Mouse (Mus musculus) lung, embryonic 15.5 days (tissue): ENCODE data around the gene Vmn1r235. TPM values are rescaled to one million over a fixed set of nuclear protein-coding genes. Genes with fewer than 3 reads are reported as not detected.
"Not testable (repeated sequence)": the region's sequence is repeated elsewhere in the genome, so short reads cannot be mapped to it uniquely, and the experiment has no call there.

Experiments used
- ATAC-seq: fragments of 200-750 bp; cut with Nextera tagmentation; 2 replicates; pipeline ENCODE4 v1.8.0; 2017; ENCODE audit warnings: moderate number of reproducible peaks, borderline replicate concordance; ENCODE audit not compliant: low FRiP score, low TSS enrichment; ENCODE audit errors: extremely low read depth
- H3K27ac ChIP-seq: fragments of 300-500 bp; sonication (generic); 2 replicates; pipeline ENCODE4 v1.5.1; 2015; ENCODE audit warnings: moderate library complexity, mild to moderate bottlenecking, inconsistent platforms
- H3K27me3 ChIP-seq: fragments of 300-500 bp; sonication (generic); 2 replicates; pipeline ENCODE4 v1.6.1; 2015; ENCODE audit warnings: inconsistent platforms
- H3K36me3 ChIP-seq: fragments of 300-500 bp; sonication (generic); 2 replicates; pipeline ENCODE4 v1.6.1; 2015; ENCODE audit warnings: inconsistent platforms
- H3K4me1 ChIP-seq: fragments of 300-500 bp; sonication (generic); 2 replicates; pipeline ENCODE4 v1.6.1; 2015; ENCODE audit warnings: inconsistent platforms
- H3K4me2 ChIP-seq: fragments of 300-500 bp; sonication (generic); 2 replicates; pipeline ENCODE4 v1.6.1; 2015; ENCODE audit warnings: inconsistent platforms, mild to moderate bottlenecking, moderate library complexity
- H3K4me3 ChIP-seq: fragments of 300-500 bp; sonication (generic); 2 replicates; pipeline ENCODE4 v1.5.1; 2015; ENCODE audit warnings: mild to moderate bottlenecking, inconsistent platforms
- H3K9ac ChIP-seq: fragments of 300-500 bp; sonication (generic); 2 replicates; pipeline ENCODE4 v1.6.1; 2015; ENCODE audit warnings: inconsistent platforms
- H3K9me3 ChIP-seq: fragments of 300-500 bp; sonication (generic); 2 replicates; pipeline ENCODE4 v1.6.1; 2016; ENCODE audit warnings: inconsistent platforms
- WGBS: fragments of 180-500 bp; shearing (Covaris S2); methylation state at CpG from one replicate; pipeline ENCODE4 v1.1.7; 2015; 5-methylcytosine and 5-hydroxymethylcytosine counted together
- microRNA-seq: library from miRNA; unstranded; fragments of <30 nt; microRNA quantifications from one replicate; pipeline ENCODE4, GENCODE M21; 2016
- polyA plus RNA-seq: library from polyadenylated mRNA; unstranded; fragments of >200 nt; fragmentation: Nextera tagmentation; extraction: Ambion mirVana; gene quantifications from 2 replicates; pipeline ENCODE4 v1.2.1, GENCODE M21; 2015

The Vmn1r235 gene
- not detected in 2 replicates for polyA plus RNA-seq

DNA sequence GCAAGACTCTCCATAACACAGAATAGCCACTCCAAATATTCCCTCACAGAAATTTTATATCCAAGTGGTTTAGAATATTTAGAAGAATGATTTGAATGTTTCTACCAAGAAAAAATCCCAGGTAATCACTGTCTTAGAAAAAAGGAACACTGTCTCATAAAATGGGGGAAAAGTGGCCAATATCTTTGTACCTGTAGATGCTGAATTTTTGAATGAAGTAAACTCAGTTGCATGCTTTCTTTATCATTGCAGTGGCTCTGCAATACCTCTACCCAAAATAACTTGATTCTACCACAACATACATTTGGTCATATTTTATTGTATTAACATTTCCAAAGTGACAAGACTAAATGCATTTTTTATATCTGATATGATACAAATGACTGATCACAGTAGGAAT is at the start of gene Vmn1r235:
Gene Vmn1r235, plus strand, starts transcription at position 301 of the 400 bp plus-strand sequence.
- H3K27ac ChIP-seq = no peak within 1 kb of the TSS
- no peaks in the 10 kb centered on the region for H3K27me3 ChIP-seq
- H3K4me2 ChIP-seq = no peak within 1 kb of the TSS
- H3K9ac ChIP-seq = no peak within 1 kb of the TSS
- no peaks in the 10 kb centered on the region for H3K4me1 ChIP-seq
- no peaks in the 10 kb centered on the region for H3K36me3 ChIP-seq
- no peak within 1 kb of the TSS for H3K4me3 ChIP-seq
- no peaks in the 10 kb centered on the region for H3K9me3 ChIP-seq
- ATAC-seq = no peak

DNA sequence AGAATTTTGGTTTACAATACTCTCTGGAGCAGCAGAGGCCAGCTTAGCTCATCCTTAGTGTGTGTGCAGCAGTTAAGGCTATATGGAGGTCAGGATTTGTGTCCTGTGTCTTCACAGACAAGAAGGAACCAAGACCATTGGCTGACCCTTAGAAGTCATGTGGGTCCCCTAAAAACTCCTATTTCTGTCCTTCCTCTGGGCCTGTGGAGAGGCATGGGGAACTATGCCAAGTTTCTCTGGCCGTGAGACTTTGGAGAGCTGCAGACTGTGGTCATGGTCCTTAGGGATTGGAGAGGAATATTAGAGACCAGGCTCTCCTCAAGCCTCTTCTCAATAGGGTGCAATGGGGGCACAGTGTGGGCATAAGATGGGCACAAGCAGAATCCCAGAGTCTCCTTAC is 45.1 kb upstream of the Vmn1r235 start:
- not testable (repeated sequence) for H3K4me1 ChIP-seq, H3K9ac ChIP-seq, H3K9me3 ChIP-seq, H3K4me2 ChIP-seq, H3K36me3 ChIP-seq, H3K4me3 ChIP-seq, H3K27me3 ChIP-seq, H3K27ac ChIP-seq, ATAC-seq
- WGBS = 60% methylated on average over 1 of the region's 1 CpGs

DNA sequence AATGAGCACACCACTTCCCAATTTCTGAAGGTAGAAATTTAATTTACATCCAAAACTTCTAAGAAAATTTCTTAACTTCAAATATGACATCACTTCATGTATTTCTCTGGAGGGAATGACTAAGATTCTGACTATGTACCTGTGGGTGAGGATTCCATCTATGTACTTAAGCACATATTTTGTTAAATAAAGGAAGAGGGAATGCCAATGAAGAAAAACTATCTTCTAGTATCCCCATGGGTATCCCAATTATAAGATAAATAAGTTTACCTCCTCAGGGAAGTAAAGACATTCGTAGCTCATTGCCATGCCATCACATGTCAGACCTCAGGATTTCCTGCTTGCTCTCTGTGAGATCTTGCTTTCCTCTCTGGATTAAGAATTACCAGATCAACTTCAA is 30.4 kb upstream of the Vmn1r235 start, which contains the start of gene Vmn1r234:
Gene Vmn1r234, plus strand, starts transcription at position 301 of the 400 bp plus-strand sequence.
- Histone ChIP-seq H3K9ac (no peak within 1 kb of the TSS), H3K9me3 (no peaks in the 10 kb centered on the region), H3K27ac (no peak within 1 kb of the TSS), H3K4me2 (no peak within 1 kb of the TSS), H3K4me3 (no peak within 1 kb of the TSS), H3K27me3 (no peaks in the 10 kb centered on the region), H3K36me3 (no peaks in the 10 kb centered on the region), H3K4me1 (no peaks in the 10 kb centered on the region)
- ATAC-seq = no peak
- WGBS = 84% methylated on average over 1 of the region's 1 CpGs

DNA sequence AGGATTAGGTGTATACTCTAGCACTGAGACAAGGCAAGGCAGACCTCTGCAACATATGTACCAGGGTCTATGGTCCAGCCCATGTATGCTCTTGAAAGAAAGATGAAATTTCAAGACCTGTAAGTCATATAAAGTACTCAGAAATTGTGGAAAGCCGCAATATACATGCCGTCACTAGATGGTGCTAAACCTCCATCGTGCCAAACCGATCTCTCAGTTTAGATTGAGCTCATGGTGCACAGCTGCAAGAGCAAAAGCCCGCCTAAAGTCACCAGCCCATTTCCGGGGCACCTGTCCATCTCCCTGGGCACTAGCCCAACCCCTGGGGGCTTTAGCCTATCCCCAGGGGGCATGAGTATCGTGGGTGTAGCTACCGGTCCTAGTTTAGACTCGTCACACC is 24.6 kb upstream of the Vmn1r235 start:
- Histone ChIP-seq H3K4me2 (no peak overlapping the region), H3K27me3 (no peaks in the 10 kb centered on the region), H3K9ac (no peak overlapping the region), H3K36me3 (no peaks in the 10 kb centered on the region), H3K4me1 (no peaks in the 10 kb centered on the region), H3K4me3 (no peak overlapping the region), H3K9me3 (no peaks in the 10 kb centered on the region), H3K27ac (no peak overlapping the region)
- WGBS = 26% methylated on average over 9 of the region's 9 CpGs
- ATAC-seq = no peak

DNA sequence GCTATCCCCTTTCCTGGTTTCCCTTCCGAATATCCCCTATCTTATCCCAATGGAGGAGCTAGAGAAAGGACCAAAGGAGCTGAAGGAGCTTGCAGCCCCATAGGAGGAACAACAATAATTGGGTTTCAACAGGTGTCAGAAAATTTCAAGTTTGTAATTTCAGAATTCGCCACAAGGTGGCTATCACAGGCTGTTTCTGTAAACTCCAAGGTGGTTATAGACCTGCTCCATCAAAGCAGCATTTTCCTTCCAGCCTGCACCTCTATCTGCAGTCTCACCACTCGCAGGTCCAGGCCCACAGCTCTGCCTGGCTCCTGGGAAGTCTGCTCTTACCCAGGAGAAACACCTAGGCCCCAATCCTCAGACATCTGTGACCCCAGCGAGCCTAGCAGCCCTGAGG is 15.9 kb downstream of the Vmn1r235 start:
- Histone ChIP-seq H3K9me3 (no peaks in the 10 kb centered on the region), H3K27me3 (no peaks in the 10 kb centered on the region), H3K4me1 (no peaks in the 10 kb centered on the region), H3K9ac (no peak overlapping the region), H3K36me3 (no peaks in the 10 kb centered on the region), H3K4me2 (no peak overlapping the region), H3K27ac (no peak overlapping the region), H3K4me3 (no peak overlapping the region)
- no peak for ATAC-seq
- 15% methylated on average over 4 of the region's 4 CpGs for WGBS

DNA sequence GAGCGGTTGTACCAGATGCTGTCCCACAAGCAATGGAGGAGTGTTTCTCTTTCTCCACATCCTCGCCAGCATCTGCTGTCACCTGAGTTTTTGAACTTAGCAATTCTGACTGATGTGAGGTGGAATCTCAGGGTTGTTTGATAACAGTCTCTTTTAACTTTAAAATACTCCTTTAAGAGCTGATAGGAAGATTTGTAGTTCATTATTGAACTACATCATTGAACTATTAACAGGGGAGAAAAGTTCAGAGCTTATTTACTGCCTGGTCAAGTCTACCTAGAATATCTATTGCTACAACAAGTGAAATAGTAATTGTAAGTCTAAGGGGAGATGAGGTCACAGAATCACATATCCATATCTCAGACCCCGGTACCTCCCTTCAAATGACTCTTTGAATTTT is 26.4 kb downstream of the Vmn1r235 start, which contains the start of gene Vmn1r236:
Gene Vmn1r236, plus strand, starts transcription at position 301 of the 400 bp plus-strand sequence.
- no peak within 1 kb of the TSS for H3K27ac ChIP-seq
- no peak within 1 kb of the TSS for H3K4me2 ChIP-seq
- no peaks in the 10 kb centered on the region for H3K4me1 ChIP-seq
- no peak within 1 kb of the TSS for H3K9ac ChIP-seq
- no peaks in the 10 kb centered on the region for H3K36me3 ChIP-seq
- 69% methylated on average over 3 of the region's 3 CpGs for WGBS
- H3K9me3 ChIP-seq = no peaks in the 10 kb centered on the region
- ATAC-seq = no peak
- no peak within 1 kb of the TSS for H3K4me3 ChIP-seq
- H3K27me3 ChIP-seq = no peaks in the 10 kb centered on the region

DNA sequence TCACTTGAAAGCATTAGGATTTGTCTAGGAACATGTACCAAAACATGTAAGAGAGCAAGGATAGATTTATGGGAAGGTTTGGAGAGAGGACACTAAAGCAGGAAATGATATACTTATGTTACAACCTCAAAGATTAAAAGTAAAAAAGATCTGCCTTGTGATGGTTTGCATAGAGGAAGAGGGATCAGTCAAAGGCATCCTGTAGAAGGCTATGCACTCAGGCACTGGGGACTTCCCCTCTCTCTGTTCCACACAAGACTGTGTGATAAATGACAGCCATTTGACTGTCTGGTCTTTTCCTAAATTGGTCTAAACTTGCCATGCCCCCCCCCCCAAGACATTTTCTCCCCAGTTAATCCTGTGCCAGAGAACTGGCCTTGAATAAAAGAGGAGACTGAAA is 28.2 kb downstream of the Vmn1r235 start:
- H3K4me2 ChIP-seq = no peak overlapping the region
- no peaks in the 10 kb centered on the region for H3K4me1 ChIP-seq
- no peaks in the 10 kb centered on the region for H3K27me3 ChIP-seq
- no peak overlapping the region for H3K27ac ChIP-seq
- H3K36me3 ChIP-seq = no peaks in the 10 kb centered on the region
- H3K9me3 ChIP-seq = no peaks in the 10 kb centered on the region
- no peak overlapping the region for H3K9ac ChIP-seq
- H3K4me3 ChIP-seq = no peak overlapping the region
- no peak for ATAC-seq

DNA sequence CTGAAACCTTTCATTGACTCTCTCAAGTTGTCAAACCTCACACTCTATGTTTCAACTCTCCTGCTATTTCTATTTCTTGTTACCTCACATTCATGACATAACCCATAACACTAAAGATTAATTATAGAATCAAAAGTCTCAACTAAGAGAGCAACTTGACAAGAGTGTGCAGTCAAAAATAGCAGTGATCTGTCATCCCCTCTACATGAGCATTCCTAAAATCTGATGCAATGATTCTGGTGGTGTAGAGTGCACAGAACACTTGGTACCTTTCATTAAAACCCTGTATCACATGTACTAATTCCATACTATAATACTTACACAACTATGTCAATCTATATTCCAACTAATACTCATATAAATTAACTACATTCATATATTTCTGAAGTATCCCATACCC is 33.5 kb downstream of the Vmn1r235 start:
- H3K27ac ChIP-seq = no peak overlapping the region
- no peak overlapping the region for H3K4me3 ChIP-seq
- no peak for ATAC-seq
- H3K9me3 ChIP-seq = no peaks in the 10 kb centered on the region
- no peak overlapping the region for H3K9ac ChIP-seq
- H3K36me3 ChIP-seq = no peaks in the 10 kb centered on the region
- no peaks in the 10 kb centered on the region for H3K4me1 ChIP-seq
- no peak overlapping the region for H3K4me2 ChIP-seq
- no peaks in the 10 kb centered on the region for H3K27me3 ChIP-seq

DNA sequence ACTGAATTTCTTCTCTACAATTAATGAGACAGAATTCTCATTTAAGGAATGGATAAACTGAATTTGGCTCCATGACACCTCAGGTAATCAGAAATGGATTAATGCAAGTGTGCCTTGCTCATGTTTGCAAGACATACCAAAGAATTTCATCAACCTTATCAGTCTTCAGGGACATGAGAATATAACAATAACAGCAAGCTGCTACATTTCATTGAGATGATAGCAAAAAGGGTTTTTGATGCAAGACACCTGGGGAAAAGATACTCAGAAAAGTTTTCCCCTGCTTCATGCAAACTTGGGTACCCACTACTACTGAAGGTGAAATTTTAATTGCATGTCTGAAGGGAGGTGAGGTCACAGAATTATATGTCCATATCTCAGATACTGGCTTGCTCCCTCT is 55.4 kb downstream of the Vmn1r235 start, which contains the start of gene Vmn1r237:
Gene Vmn1r237, plus strand, starts transcription at position 301 of the 400 bp plus-strand sequence.
- Histone ChIP-seq H3K4me3 (no peak within 1 kb of the TSS), H3K36me3 (no peaks in the 10 kb centered on the region), H3K9ac (no peak within 1 kb of the TSS), H3K27ac (no peak within 1 kb of the TSS), H3K4me1 (no peaks in the 10 kb centered on the region), H3K9me3 (no peaks in the 10 kb centered on the region), H3K27me3 (no peaks in the 10 kb centered on the region), H3K4me2 (no peak within 1 kb of the TSS)
- ATAC-seq = no peak

Small RNA genes within 50 kb of the gene (microRNA-seq; reads per million reads assigned to microRNA genes)
- not detected for gene Gm26384

Other genes with a start within 250 kb of the Vmn1r235 start
- 12.8 and 14.6 TPM in 2 replicates for gene Zfp160, start 247.5 kb upstream of the Vmn1r235 start, polyA plus RNA-seq
- gene Vmn1r234, start 30.3 kb upstream of the Vmn1r235 start, polyA plus RNA-seq = not detected in 2 replicates
- gene Vmn1r236, start 26.5 kb downstream of the Vmn1r235 start, polyA plus RNA-seq = not detected in 2 replicates
- gene Vmn1r237, start 55.5 kb downstream of the Vmn1r235 start, polyA plus RNA-seq = not detected in 2 replicates
- gene Zfp677, start 127.3 kb downstream of the Vmn1r235 start, polyA plus RNA-seq = 2.2 and 2.4 TPM in 2 replicates
- 6.3 and 7.0 TPM in 2 replicates for gene Zfp54, start 166.8 kb downstream of the Vmn1r235 start, polyA plus RNA-seq
- 15.3 and 15.8 TPM in 2 replicates for gene Zfp51, start 194.0 kb downstream of the Vmn1r235 start, polyA plus RNA-seq
- 10.7 and 11.8 TPM in 2 replicates for gene Zfp53, start 232.6 kb downstream of the Vmn1r235 start, polyA plus RNA-seq